Mouse (Mus musculus): ENCODE data around the gene Hdac2.

GRCm38 (mm10) chr10:37000839-37001238 lies 26.5 kb downstream of the Hdac2 start:
- TF ChIP-seq POLR2A (IDR thresholded peaks at IDR 0.05; ENCODE audit: borderline replicate concordance, insufficient read depth, low read length) = no peak
- no peak for TF ChIP-seq CTCF (IDR thresholded peaks at IDR 0.05; ENCODE audit: borderline replicate concordance, insufficient read depth, low read depth, low read length)
